Mouse (Mus musculus): ENCODE data around the gene Gm5592. TPM values are rescaled to one million over a fixed set of nuclear protein-coding genes. Genes with fewer than 3 reads are reported as not detected.
"Not testable (repeated sequence)": the region's sequence is repeated elsewhere in the genome, so short reads cannot be mapped to it uniquely, and the experiment has no call there.

Gm5592 gene
- total RNA-seq (2014; rRNA removed) (not detected in 2 replicates), polyA plus RNA-seq (2015; fragmentation: Nextera tagmentation; extraction: Ambion mirVana) (not detected in 2 replicates)

DNA sequence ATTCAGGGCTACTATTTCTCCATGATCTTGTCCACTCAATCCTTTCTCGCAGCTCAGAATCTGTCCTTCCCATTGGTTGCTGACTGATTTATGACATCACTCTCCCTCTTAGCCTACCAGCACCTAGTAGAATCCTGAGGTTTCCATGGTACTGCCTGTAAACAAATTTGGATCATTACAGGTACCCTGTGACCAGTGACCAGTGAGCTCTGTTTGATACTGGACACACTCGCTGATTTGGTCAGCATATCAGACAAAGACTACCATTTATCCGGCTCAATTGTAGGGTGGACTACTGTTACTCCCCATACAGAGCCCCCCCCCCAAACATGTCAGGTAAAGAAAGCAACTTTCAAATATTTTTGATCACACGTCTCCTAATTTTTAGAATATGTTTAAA, at the start of gene Gm5592:
Gm5592 (plus strand) TSS at position 301 of the 400 bp plus-strand sequence.
- H3K9me3 ChIP-seq (ENCODE audit: low read length); H3K4me3 ChIP-seq (ENCODE audit: low read length); H3K36me3 ChIP-seq (ENCODE audit: insufficient read depth, low read length); H3K4me2 ChIP-seq (ENCODE audit: low read depth, low read length); H3K27me3 ChIP-seq (ENCODE audit: insufficient read depth, low read length); H3K27ac ChIP-seq; ATAC-seq; H3K4me1 ChIP-seq (ENCODE audit: insufficient read depth, low read length); DNase-seq (ENCODE audit: low spot score); H3K9ac ChIP-seq (replicated peaks; ENCODE audit: low read length): not testable (repeated sequence)
- WGBS = 85% methylated on average over 4 of the region's 4 CpGs

DNA sequence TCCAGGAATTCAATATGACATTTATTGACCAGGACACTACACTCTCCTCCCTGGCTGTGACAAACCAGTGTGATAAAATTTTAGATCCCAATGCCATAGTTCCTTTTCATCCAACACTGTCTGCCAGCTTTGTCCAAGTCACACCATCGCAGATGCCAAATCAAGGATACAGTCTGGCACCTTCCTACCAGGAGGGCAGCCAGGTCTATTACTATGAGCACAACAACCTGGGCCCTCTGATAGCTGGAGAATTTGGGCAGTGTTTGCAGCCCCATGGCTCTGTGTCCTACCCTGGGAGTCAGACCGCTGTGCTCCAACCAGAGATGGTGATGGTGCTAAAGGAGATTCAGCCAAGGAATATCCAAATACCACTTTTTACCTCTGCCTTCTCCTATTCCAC, 2.2 kb downstream of the Gm5592 start:
- H3K4me3 ChIP-seq (ENCODE audit: low read length); H3K4me2 ChIP-seq (ENCODE audit: low read depth, low read length); H3K9me3 ChIP-seq (ENCODE audit: low read length); ATAC-seq; H3K36me3 ChIP-seq (ENCODE audit: insufficient read depth, low read length); H3K9ac ChIP-seq (replicated peaks; ENCODE audit: low read length); H3K27me3 ChIP-seq (ENCODE audit: insufficient read depth, low read length); H3K4me1 ChIP-seq (ENCODE audit: insufficient read depth, low read length); DNase-seq (ENCODE audit: low spot score); H3K27ac ChIP-seq: not testable (repeated sequence)
- 88% methylated on average over 2 of the region's 2 CpGs for WGBS

DNA sequence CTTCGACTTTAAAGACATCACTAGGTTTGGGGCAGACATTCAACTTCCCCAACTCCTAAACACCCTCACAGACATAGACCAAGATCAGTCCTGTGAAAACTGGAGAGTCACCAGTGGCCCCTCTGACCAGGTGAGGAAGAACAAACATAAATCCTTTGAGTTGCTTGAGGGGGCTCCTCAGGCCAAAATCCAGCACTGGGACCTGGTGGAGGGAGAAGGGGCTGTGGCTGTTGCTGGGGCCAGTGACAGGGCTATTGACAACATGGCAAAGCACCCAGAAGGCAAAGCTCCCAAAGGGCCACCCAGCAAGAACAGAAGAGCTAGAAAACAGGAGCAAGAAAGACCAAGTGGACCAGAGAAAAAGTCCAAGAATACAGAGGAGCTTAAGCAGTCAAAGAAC, 4.2 kb downstream of the Gm5592 start:
- H3K4me3 ChIP-seq (ENCODE audit: low read length); H3K4me2 ChIP-seq (ENCODE audit: low read depth, low read length); H3K4me1 ChIP-seq (ENCODE audit: insufficient read depth, low read length); DNase-seq (ENCODE audit: low spot score); ATAC-seq; H3K27me3 ChIP-seq (ENCODE audit: insufficient read depth, low read length); H3K36me3 ChIP-seq (ENCODE audit: insufficient read depth, low read length); H3K9me3 ChIP-seq (ENCODE audit: low read length); H3K27ac ChIP-seq; H3K9ac ChIP-seq (replicated peaks; ENCODE audit: low read length): not testable (repeated sequence)
- WGBS = no CpG with 5 or more reads among the region's 1 CpGs

DNA sequence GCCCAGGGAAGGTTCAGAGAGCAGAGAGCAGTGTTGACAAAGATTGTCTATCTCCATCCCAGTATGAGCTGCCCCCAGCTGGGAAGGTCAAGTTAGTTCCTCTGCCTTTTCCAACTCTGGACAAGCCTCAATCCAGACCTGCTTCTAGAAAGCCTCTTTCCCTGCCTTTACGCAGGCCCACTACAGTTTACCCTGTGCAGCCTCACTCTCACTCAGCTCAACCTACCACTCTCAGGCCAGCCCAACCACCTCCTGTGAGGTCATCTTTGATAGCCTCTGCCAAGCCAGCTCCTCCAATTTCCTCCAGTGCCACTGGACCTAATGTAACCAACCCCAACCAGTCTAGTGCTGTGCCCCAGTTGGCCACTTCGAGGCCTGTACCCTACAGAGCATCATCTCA, 4.9 kb downstream of the Gm5592 start:
- ATAC-seq; H3K27me3 ChIP-seq (ENCODE audit: insufficient read depth, low read length); H3K36me3 ChIP-seq (ENCODE audit: insufficient read depth, low read length); H3K4me3 ChIP-seq (ENCODE audit: low read length); H3K4me2 ChIP-seq (ENCODE audit: low read depth, low read length); DNase-seq (ENCODE audit: low spot score); H3K9me3 ChIP-seq (ENCODE audit: low read length); H3K27ac ChIP-seq; H3K4me1 ChIP-seq (ENCODE audit: insufficient read depth, low read length); H3K9ac ChIP-seq (replicated peaks; ENCODE audit: low read length): not testable (repeated sequence)
- 60% methylated on average over 2 of the region's 2 CpGs for WGBS

DNA sequence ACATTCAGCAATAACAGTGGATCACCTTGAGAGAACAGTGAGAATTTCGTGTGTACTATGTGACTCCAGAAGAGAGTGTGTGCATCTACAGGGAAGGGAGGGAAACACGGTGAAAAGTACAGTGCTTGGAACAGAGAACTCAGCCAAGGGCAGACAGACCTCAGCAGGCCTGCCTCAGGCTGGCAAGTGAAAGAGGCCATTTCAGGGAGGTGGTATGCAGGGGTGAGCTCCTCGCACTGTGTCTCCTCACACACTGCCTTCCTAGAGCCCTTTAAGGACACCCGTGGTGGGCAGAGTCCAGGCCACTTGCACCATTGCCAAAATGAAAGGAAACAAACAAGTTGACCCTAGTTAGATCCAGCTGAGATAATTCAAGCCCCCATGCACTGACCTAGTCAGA, 40.0 kb downstream of the Gm5592 start:
- ATAC-seq (no peak), DNase-seq (ENCODE audit: low spot score) (no peak)
- Histone ChIP-seq H3K4me1 (ENCODE audit: insufficient read depth, low read length) (no peaks in the 10 kb centered on the region), H3K27ac (no peak overlapping the region), H3K27me3 (ENCODE audit: insufficient read depth, low read length) (no peaks in the 10 kb centered on the region), H3K4me2 (ENCODE audit: low read depth, low read length) (no peak overlapping the region), H3K9me3 (ENCODE audit: low read length) (no peaks in the 10 kb centered on the region; the same call in 1 of the 2 replicates), H3K9ac (replicated peaks; ENCODE audit: low read length) (no peak overlapping the region), H3K36me3 (ENCODE audit: insufficient read depth, low read length) (no peaks in the 10 kb centered on the region), H3K4me3 (ENCODE audit: low read length) (no peak overlapping the region)
- no peak for TF ChIP-seq CTCF (IDR thresholded peaks at IDR 0.05; ENCODE audit: low read depth)
- WGBS = 66% methylated on average over 4 of the region's 4 CpGs

Other genes starting within 250 kb of the Gm5592 start
- not detected in 2 replicates for gene 4930433I11Rik, start 166.3 kb upstream of the Gm5592 start, total RNA-seq (2014; rRNA removed)
- gene 4930433I11Rik, start 166.3 kb upstream of the Gm5592 start, polyA plus RNA-seq (2015; fragmentation: Nextera tagmentation; extraction: Ambion mirVana) = not detected in 2 replicates
- gene Gm4884, start 121.1 kb upstream of the Gm5592 start, total RNA-seq (2014; rRNA removed) = not detected in 2 replicates
- gene Gm4884, start 121.1 kb upstream of the Gm5592 start, polyA plus RNA-seq (2015; fragmentation: Nextera tagmentation; extraction: Ambion mirVana) = not detected in 2 replicates
- 2.8 and 5.2 TPM in 2 replicates for gene AI987944, start 239.5 kb downstream of the Gm5592 start, total RNA-seq (2014; rRNA removed)
- gene AI987944, start 239.5 kb downstream of the Gm5592 start, polyA plus RNA-seq (2015; fragmentation: Nextera tagmentation; extraction: Ambion mirVana) = 7.4 and 8.4 TPM in 2 replicates